Mouse (Mus musculus): ENCODE data around the gene Mvb12a.
"Not testable (repeated sequence)": the region's sequence is repeated elsewhere in the genome, so short reads cannot be mapped to it uniquely, and the experiment has no call there.

Mvb12a gene

DNA sequence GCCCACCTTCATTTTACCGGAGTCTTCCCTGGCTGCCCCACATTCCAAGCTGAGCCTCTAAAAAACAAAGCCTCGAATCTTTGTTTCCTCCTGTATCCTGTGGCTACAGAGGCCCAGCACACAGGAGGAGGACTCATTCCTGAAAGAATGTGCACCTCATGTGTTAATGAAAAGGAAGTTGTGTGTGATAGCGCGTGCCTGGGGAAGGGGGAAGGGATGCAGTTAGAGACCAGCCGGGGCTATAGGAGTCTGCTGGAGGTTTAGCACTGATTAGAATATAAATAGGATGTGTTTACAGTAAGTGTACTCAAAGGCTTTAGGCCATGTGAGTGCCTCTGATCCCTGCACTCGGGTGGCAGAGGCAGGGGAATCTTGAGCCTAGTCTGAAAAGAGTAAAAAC, 16.4 kb upstream of the Mvb12a start:
- DNase-seq (ENCODE audit: low spot score in 2 of 2): no peak

DNA sequence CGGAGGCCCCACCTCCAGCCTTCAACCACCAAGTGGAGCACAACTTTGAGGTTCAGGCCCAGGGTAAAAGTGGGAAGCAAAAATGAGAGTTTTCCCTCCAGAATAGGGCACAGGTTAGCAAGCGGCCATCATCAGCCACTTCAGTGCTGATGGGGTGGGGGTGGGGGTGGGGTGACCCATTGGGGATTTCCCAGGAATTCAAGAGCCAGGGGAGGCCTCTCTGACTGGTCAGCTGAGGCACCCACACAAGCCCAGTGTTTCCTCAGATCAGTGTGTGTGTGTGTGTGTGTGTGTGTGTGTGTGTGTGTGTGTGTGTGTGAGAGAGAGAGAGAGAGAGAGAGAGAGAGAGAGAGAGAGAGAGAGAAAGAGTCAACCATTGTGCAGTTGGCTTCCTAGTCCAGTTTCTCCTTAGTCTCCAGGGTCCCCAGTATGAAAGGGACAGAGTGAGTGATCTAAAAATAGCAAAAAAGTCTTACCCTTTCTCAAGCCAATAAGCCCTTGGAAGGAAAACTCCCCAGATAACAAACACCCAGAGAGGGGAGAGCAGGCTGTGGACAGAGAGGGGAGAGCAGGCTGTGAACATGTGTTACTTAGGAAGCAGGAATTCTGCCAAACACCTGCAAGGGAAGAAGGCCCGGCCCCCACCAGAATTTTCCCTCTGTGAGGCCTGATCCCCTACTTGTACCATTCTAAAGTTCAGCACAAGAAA, 15.4 kb upstream of the Mvb12a start:
- peak in 1 of 2 experiments; percentile 58 for DNase-seq (ENCODE audit: low spot score in 2 of 2)

- DNase-seq (ENCODE audit: low spot score in 2 of 2): peak; percentile 57 to 75
Observed at GRCm38 (mm10) chr8:71528362-71529073, 14.2 kb upstream of the Mvb12a start.

- not testable (repeated sequence) for DNase-seq (ENCODE audit: low spot score in 2 of 2)
Observed at GRCm38 (mm10) chr8:71530735-71531467, 11.8 kb upstream of the Mvb12a start.

DNA sequence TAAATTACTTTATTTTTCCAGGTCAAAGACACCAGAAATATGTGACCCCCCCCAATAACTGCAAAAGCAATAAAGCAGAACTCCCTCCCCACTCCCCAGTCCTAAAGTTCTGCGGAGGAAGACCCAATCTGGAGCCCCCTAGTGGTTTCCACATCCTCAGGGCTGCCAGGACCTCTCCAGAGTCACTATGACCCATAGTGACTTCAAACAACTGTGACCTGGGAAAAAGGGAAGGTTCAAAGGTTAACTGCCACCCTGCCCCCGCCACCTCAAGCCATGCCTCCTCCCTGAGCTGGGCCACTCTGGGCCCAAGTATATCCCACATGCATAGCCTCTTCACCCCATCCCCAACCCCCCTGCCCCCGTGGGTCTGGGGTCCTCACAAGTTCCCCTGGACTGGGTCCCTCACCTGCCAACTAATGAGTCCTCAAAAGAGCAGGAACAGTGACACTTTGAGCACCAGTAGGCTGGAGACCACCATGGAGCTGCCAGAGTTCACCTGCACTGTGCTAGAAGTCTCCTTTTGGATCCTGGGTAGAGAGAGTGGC, 8.4 kb upstream of the Mvb12a start:
- DNase-seq (ENCODE audit: low spot score in 2 of 2): no peak

DNA sequence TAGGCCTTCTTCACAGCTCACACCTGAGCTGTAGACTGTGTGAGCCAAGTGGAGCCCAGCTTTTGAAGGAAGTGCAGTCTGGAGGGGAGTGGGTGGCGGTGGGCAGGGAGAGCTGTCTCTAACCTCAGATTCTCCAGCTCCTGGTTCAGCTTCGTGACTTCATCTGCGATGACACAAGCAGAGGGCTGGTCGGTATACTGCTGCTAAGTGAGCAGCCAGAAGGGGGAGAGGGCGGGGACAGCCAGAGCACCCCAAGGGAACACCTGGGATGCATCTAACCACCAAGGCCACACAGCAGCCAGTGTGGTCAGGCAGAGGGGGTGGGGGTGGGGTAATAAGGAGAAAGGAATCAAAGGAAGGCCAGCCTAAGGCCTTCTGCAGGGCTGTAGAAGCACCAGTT, 7.1 kb upstream of the Mvb12a start:
- no peak for DNase-seq (ENCODE audit: low spot score in 2 of 2)

DNA sequence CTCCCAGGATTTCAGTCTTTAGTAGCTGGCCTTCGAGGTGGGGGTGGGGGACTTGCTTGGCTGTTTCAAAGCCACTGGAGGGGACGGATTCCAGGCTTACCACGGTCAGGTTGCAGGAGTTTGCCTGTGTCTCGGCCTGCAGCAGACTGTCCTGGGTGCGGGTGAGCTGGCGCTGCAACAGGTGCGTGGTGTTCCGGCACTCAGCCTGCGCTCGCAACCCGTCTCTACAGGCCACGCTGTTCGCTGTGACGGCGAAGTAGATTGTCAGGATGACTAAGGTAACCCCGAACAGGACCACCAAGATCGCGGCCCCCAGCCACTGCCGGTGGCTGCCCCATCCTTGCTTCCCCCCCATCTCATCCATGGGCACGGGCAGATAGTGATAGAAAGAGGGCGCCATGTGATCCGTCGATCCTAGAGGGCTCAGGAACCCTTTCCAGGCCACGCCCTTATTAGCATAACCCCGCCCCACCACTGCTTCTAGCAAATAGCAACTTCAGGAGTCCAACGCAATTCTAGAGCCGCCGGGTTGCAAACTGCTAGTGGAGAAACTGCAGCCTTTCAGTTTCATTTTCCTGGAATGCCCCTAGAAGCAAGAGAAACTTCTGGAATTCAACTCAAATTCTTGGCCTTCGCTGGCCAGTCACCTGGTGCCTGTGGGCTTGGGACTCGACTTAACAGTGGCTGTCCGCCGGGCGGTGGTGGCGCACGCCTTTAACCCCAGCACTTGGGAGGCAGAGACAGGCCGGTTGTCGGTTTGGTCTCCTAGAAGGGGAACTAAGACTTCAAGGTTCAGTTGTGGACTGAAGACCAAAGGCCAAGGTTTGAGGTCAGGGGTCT, 5.5 kb upstream of the Mvb12a start, which contains the start of gene Bst2:
Bst2 (minus strand) TSS at position 429 of the 840 bp plus-strand sequence.
- DNase-seq (ENCODE audit: low spot score in 2 of 2): peak; percentile 95

- no peak for DNase-seq (ENCODE audit: low spot score in 2 of 2)
Observed at GRCm38 (mm10) chr8:71543755-71544154, 1.0 kb downstream of the Mvb12a start.

- no peak for DNase-seq (ENCODE audit: low spot score in 2 of 2)
Observed at GRCm38 (mm10) chr8:71545053-71545452, 2.3 kb downstream of the Mvb12a start.

GRCm38 (mm10) chr8:71547590-71547989, 4.9 kb downstream of the Mvb12a start:
- DNase-seq (ENCODE audit: low spot score in 2 of 2): no peak

GRCm38 (mm10) chr8:71550754-71551153, 8.0 kb downstream of the Mvb12a start:
- DNase-seq (ENCODE audit: low spot score in 2 of 2): no peak

DNA sequence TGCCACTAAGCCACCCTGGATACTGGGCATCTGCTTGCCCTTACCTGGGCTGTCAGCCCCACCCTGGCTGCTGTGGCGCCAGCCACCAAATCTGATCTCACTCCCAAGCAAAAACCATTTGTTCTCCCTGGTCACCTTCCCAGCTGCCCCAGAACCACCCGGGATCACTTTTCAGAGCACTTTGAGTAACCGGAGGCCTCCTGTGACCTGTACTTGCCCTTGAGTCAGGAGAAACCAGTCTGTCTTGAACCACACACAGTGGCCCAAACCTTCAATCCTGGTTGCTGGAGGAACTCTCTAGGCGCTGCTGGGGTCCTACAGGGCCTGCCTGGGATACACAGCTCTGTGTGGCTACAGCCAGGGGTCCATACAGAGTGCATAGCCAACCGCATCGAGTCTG, 10.0 kb downstream of the Mvb12a start:
- no peak for DNase-seq (ENCODE audit: low spot score in 2 of 2)

- no peak for DNase-seq (ENCODE audit: low spot score in 2 of 2)
Observed at GRCm38 (mm10) chr8:71554001-71554400, 11.3 kb downstream of the Mvb12a start.

DNA sequence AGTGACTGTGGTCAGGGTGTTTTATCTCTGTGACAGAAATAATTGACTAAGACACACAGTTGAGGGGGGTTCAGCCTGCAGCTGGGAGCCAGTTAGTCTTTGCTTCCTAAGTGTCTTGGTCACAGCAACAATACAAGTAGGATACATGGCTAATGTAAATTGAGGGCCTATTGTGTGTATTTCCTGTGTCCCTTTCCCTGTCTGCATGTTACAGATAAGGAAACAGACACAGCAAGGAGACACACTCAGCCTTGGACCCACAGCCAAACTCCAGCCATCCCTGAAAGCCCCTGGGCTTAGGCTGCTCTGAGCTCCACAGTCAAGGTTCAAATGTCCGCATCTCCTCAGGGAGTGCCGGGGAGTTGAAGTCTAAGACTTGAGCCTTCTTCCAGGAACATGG, 11.9 kb downstream of the Mvb12a start:
- no peak for DNase-seq (ENCODE audit: low spot score in 2 of 2)

DNA sequence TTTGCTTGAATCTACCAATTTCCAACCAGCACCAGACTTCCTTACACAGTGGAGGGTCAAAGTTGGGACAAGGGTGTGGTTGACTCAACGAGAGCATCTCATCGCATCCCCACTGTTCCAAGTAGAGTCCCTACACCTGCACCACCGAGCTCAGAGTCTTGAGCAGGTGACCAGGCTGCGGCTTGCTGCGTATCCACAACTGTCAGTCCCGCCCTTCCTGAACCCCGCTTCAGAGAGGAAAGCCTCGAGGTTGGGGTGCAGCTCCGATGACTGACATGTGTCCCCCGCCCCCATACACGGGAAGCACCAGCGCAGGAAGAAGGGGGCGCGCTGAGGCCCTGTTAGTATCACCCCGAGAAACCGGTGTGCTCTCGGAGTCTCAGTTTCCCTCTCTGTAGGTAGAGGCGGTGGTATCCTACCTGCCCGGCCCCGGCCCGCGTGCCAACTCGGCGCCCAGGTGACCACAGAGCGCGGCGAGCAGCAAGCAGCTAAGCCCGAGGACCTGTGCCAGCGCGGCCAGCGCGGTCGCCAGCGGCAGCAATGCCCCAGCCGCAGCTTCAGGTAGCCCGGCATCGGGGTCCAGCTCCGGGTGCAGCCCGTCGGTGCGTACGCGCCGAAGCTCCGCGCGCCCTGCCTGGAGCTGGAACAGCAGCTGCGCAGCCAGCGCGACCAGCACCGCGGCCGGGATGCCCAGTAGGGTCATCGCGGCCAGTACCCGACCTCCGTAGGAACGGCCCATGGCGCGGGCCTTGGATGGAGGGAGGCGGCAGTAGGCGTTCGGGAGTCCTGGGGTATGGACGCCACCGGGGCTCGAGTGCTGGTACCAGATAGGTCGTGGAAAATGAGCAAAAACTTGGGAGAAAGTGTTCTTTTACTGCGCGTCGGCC, 15.6 kb downstream of the Mvb12a start, which contains the start of gene Tmem221:
Tmem221 (minus strand) TSS at position 801 of the 887 bp plus-strand sequence.
- DNase-seq (ENCODE audit: low spot score in 2 of 2): no peak

- DNase-seq (ENCODE audit: low spot score in 2 of 2): peak; percentile 47 to 55
Observed at GRCm38 (mm10) chr8:71558958-71559690, 16.4 kb downstream of the Mvb12a start.

DNA sequence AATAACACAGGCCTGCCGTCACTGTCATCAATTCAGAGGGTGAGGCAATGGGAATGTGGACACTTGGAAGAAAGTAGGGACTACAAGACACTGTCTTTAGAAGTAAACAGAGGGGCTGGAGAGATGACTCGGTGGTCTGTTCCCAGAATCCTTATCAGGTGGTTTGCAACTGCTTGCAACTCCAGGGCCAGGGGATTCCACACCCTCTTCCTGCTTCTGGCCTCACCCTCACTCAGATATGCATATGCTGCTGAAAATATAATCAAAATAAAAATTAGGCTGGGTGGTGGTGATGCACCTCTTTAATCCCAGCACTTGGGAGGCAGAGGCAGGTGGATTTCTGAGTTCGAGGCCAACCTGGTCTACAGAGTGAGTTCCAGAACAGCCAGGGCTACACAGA, 17.3 kb downstream of the Mvb12a start:
- DNase-seq (ENCODE audit: low spot score in 2 of 2): no peak

- DNase-seq (ENCODE audit: low spot score in 2 of 2): no peak
Observed at GRCm38 (mm10) chr8:71560765-71561164, 18.0 kb downstream of the Mvb12a start.

- DNase-seq (ENCODE audit: low spot score in 2 of 2): peak in 1 of 2 experiments; percentile 44
Observed at GRCm38 (mm10) chr8:71561401-71561800, 18.7 kb downstream of the Mvb12a start.

Data from heart, adult 9 months (tissue).